9 mouse cellular contexts compared by ENCODE assay signal in genomic region chr13:105266746-105267145, GRCm38 (mm10). TPM values are rescaled to one million over a fixed set of nuclear protein-coding genes. Genes with fewer than 3 reads are reported as not detected.
A peak's percentile ranks its signal among the peaks of the same experiment; 100 is the strongest.
DNase-seq lines count a peak whose midpoint lies in the region; ATAC-seq lines count a peak whose summit lies in the region.
"Had no signal": no experiment of that assay in that cellular context is flagged by ENCODE, and none has a peak within 500 bp of the region (broad histone marks: within the 10 kb centered on the region; RNA-seq: fewer than 3 reads in every experiment).

No protein-coding gene starts in this region.

- no peak overlapping the region for H3K4me3 ChIP-seq in limb, embryonic 11.5 days (ENCODE audit: low read depth, low read length)
- H3K4me3 ChIP-seq in limb, embryonic 10.5 days, result no peak overlapping the region
- H3K4me3 ChIP-seq in neural tube, embryonic 14.5 days (ENCODE audit: low read depth, low read length), result no peak overlapping the region
- H3K4me3 ChIP-seq: liver, embryonic 13.5 days had no signal

- H3K27ac ChIP-seq in limb, embryonic 11.5 days (replicated peaks; ENCODE audit: low read depth, low read length), result no peak overlapping the region
- no peak overlapping the region for H3K27ac ChIP-seq in limb, embryonic 10.5 days
- H3K27ac ChIP-seq in neural tube, embryonic 14.5 days (ENCODE audit: low read depth, low read length), result no peak overlapping the region
- H3K27ac ChIP-seq: liver, embryonic 13.5 days had no signal

- peak; percentile 67; the same call in 1 of the 2 replicates for ATAC-seq in limb, embryonic 11.5 days (ENCODE audit: insufficient number of reproducible peaks, low FRiP score, low TSS enrichment, low read depth)
- peak; percentile 99 for ATAC-seq in common myeloid progenitor, adult 5-6 weeks (replicated peaks; ENCODE audit: low read depth, poor library complexity, severe bottlenecking)
- peak; percentile 71 to 92 for ATAC-seq in hematopoietic stem cell, adult 5-6 weeks (replicated peaks in 1 of 2; ENCODE audit: insufficient read depth in 1 of 2, low FRiP score in 2 of 2, low TSS enrichment in 1 of 2, low read depth in 1 of 2, poor library complexity in 2 of 2, severe bottlenecking in 2 of 2)
- peak; percentile 61 for ATAC-seq in neural tube, embryonic 14.5 days (ENCODE audit: low read depth)

- WGBS in limb, embryonic 11.5 days, result 66% methylated on average over 3 of the region's 3 CpGs
- WGBS in limb, embryonic 10.5 days, result 69% methylated on average over 3 of the region's 3 CpGs
- WGBS in neural tube, embryonic 14.5 days, result 49% methylated on average over 3 of the region's 3 CpGs

- H3K27me3 ChIP-seq in limb, embryonic 11.5 days (ENCODE audit: control insufficient read depth, insufficient read depth, low read length), result no peaks in the 10 kb centered on the region
- H3K27me3 ChIP-seq in limb, embryonic 10.5 days (ENCODE audit: low read depth, poor library complexity, severe bottlenecking), result no peaks in the 10 kb centered on the region
- H3K27me3 ChIP-seq in neural tube, embryonic 14.5 days (ENCODE audit: control insufficient read depth, insufficient read depth, low read length), result no peaks in the 10 kb centered on the region
- H3K27me3 ChIP-seq: liver, embryonic 13.5 days had no signal

- H3K4me2 ChIP-seq in limb, embryonic 11.5 days (ENCODE audit: low read depth, severe bottlenecking), result no peak overlapping the region
- no peak overlapping the region for H3K4me2 ChIP-seq in neural tube, embryonic 14.5 days (ENCODE audit: low read depth, low read length)
- H3K4me2 ChIP-seq: liver, embryonic 13.5 days had no signal

- no peaks in the 10 kb centered on the region for H3K4me1 ChIP-seq in limb, embryonic 11.5 days (ENCODE audit: control insufficient read depth, insufficient read depth, low read length)
- no peaks in the 10 kb centered on the region for H3K4me1 ChIP-seq in limb, embryonic 10.5 days
- H3K4me1 ChIP-seq in neural tube, embryonic 14.5 days (ENCODE audit: control insufficient read depth, insufficient read depth, low read length), result no peaks in the 10 kb centered on the region

- H3K9ac ChIP-seq in limb, embryonic 11.5 days (ENCODE audit: low read length), result no peak overlapping the region
- H3K9ac ChIP-seq in neural tube, embryonic 14.5 days (replicated peaks; ENCODE audit: low read depth, low read length), result no peak overlapping the region
- H3K9ac ChIP-seq: liver, embryonic 13.5 days had no signal

- H3K36me3 ChIP-seq in limb, embryonic 11.5 days (ENCODE audit: control insufficient read depth, insufficient read depth, low read length), result no peaks in the 10 kb centered on the region
- H3K36me3 ChIP-seq in limb, embryonic 10.5 days, result no peaks in the 10 kb centered on the region
- H3K36me3 ChIP-seq in neural tube, embryonic 14.5 days (ENCODE audit: control insufficient read depth, insufficient read depth, low read length), result no peaks in the 10 kb centered on the region
- H3K36me3 ChIP-seq: liver, embryonic 13.5 days had no signal

- H3K9me3 ChIP-seq in limb, embryonic 11.5 days (ENCODE audit: control insufficient read depth, low read length), result no peaks in the 10 kb centered on the region
- H3K9me3 ChIP-seq in limb, embryonic 10.5 days (replicated peaks), result no peaks in the 10 kb centered on the region
- no peaks in the 10 kb centered on the region for H3K9me3 ChIP-seq in neural tube, embryonic 14.5 days (ENCODE audit: control insufficient read depth, low read length)
- H3K9me3 ChIP-seq: liver, embryonic 13.5 days had no signal

- peak; percentile 47 for DNase-seq in limb, embryonic 11.5 days (ENCODE audit: low spot score)
- DNase-seq in limb, embryonic 10.5 days (ENCODE audit: low spot score), result no peak
- peak; percentile 63 for DNase-seq in NIH3T3 (ENCODE audit: low read depth)
- peak; percentile 66 to 69 for DNase-seq in left cerebral cortex, adult 18-20 months (ENCODE audit: low spot score in 2 of 2)
- no peak for DNase-seq in spleen, adult 12 weeks (ENCODE audit: low spot score)
- DNase-seq: liver, embryonic 13.5 days had no signal

RNA-seq across cellular contexts. Expression of gene Rnf180, which starts 27.9 kb away (rescaled TPM):
- polyA plus RNA-seq in limb, embryonic 11.5 days (2014; fragmentation: Nextera tagmentation; extraction: Ambion mirVana), result 4.8 and 5.9 TPM in 2 replicates
- polyA plus RNA-seq in limb, embryonic 10.5 days (2016; fragmentation: Nextera tagmentation; extraction: Ambion mirVana), result 3.1 and 3.8 TPM in 2 replicates
- 7.3 and 8.0 TPM in 2 replicates for total RNA-seq in common myeloid progenitor, adult 5-6 weeks (2017)
- 7.8 and 9.7 TPM in 2 replicates for total RNA-seq in hematopoietic stem cell, adult 5-6 weeks (2017)
- 10 to 100 TPM; 18.5 to 20.2 TPM for total RNA-seq in left cerebral cortex, adult 18-20 months (2021)
- 29.3 and 36.9 TPM in 2 replicates for polyA plus RNA-seq in neural tube, embryonic 14.5 days (2014; fragmentation: Nextera tagmentation; extraction: Ambion mirVana)

Comparison
In these comparisons a context has a peak if more than half of its experiments do, and no peak if none do; other contexts are left out.
1. DNase-seq: peak in limb, embryonic 11.5 days (single experiment), NIH3T3 (single experiment) and left cerebral cortex, adult 18-20 months (2 of 2); none in limb, embryonic 10.5 days (single experiment) and spleen, adult 12 weeks (single experiment).
2. Peak in every context shown above with its lines, with median percentiles within 50 percentile points of each other: ATAC-seq.